Mouse (Mus musculus): ENCODE results near the gene Lin7c. TPM values are rescaled to one million over a fixed set of nuclear protein-coding genes. Genes with fewer than 3 reads are reported as not detected.

The Lin7c gene
- total and polyA plus RNA-seq, 3 experiments = 6.9 to 43.6 (median 43.3) TPM

GRCm38 (mm10) chr2:109944995-109945394 is 54.3 kb downstream of the Lin7c start:
- intact Hi-C loops (cut with DNase I) = no loop called here
- no peaks in the 10 kb centered on the region; the same call in 1 of the 2 replicates for H3K79me2 ChIP-seq (replicated peaks; ENCODE audit: control insufficient read depth, insufficient read depth, low read length)
- H3K9ac ChIP-seq (ENCODE audit: low read depth, low read length) = no peak overlapping the region
- peak; percentile 35 to 43 for DNase-seq
- peaks cover 2% of the 10 kb centered on the region; the same call in 1 of the 2 replicates for H3K36me3 ChIP-seq (ENCODE audit: control insufficient read depth, insufficient read depth, low read length)
- no peak overlapping the region for H3K4me3 ChIP-seq
- H3K27me3 ChIP-seq (ENCODE audit: control insufficient read depth, insufficient read depth, low read length) = no peaks in the 10 kb centered on the region
- no peak for TF ChIP-seq POLR2A (IDR thresholded peaks at IDR 0.05; ENCODE audit: insufficient read depth, low read depth, low read length)
- no peak overlapping the region for H3K27ac ChIP-seq
- WGBS = 36% methylated on average over 9 of the region's 9 CpGs
- peaks cover 4% of the 10 kb centered on the region for H3K4me1 ChIP-seq (ENCODE audit: control insufficient read depth, insufficient read depth, low read length)

DNA sequence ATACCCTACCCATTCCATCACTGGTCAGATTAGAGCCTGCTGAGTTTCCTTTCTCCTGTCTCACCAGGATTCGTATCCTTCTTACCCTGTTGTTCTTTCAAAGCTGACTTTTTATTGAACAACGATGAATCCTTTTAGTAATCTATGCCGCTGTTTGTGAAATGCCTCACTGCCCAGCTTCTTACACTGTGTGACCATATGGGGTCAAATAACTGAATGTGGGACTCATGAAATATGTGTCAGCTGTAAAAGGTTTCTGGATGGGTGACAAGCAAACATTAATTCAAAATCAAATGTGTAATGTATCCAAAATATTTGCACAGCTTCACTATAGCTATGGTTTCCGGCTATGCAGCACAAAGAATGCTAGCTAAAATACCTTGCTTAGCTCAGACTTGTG is 54.9 kb downstream of the Lin7c start:
- H3K4me3 ChIP-seq = no peak overlapping the region
- no peaks in the 10 kb centered on the region for H3K27me3 ChIP-seq (ENCODE audit: control insufficient read depth, insufficient read depth, low read length)
- 82% methylated on average over 4 of the region's 4 CpGs for WGBS
- intact Hi-C loops (cut with DNase I) = no loop called here
- DNase-seq = no peak
- H3K27ac ChIP-seq = no peak overlapping the region
- H3K79me2 ChIP-seq (replicated peaks; ENCODE audit: control insufficient read depth, insufficient read depth, low read length) = no peaks in the 10 kb centered on the region; the same call in 1 of the 2 replicates
- H3K9ac ChIP-seq (ENCODE audit: low read depth, low read length) = no peak overlapping the region
- TF ChIP-seq CTCF (IDR thresholded peaks at IDR 0.05) = no peak
- no peak for TF ChIP-seq EP300 (IDR thresholded peaks at IDR 0.05; ENCODE audit: insufficient read depth, low read depth, low read length)
- TF ChIP-seq POLR2A (IDR thresholded peaks at IDR 0.05; ENCODE audit: insufficient read depth, low read depth, low read length) = no peak
- peaks cover 4% of the 10 kb centered on the region for H3K4me1 ChIP-seq (ENCODE audit: control insufficient read depth, insufficient read depth, low read length)
- peaks cover 3% of the 10 kb centered on the region for H3K36me3 ChIP-seq (ENCODE audit: control insufficient read depth, insufficient read depth, low read length)

GRCm38 (mm10) chr2:109946426-109946825 is 55.8 kb downstream of the Lin7c start:
- Histone ChIP-seq H3K4me3 (no peak overlapping the region), H3K36me3 (ENCODE audit: control insufficient read depth, insufficient read depth, low read length) (peaks cover 6% of the 10 kb centered on the region), H3K79me2 (replicated peaks; ENCODE audit: control insufficient read depth, insufficient read depth, low read length) (no peaks in the 10 kb centered on the region; the same call in 1 of the 2 replicates), H3K27me3 (ENCODE audit: control insufficient read depth, insufficient read depth, low read length) (no peaks in the 10 kb centered on the region), H3K27ac (no peak overlapping the region), H3K4me1 (ENCODE audit: control insufficient read depth, insufficient read depth, low read length) (peaks cover 6% of the 10 kb centered on the region), H3K9ac (ENCODE audit: low read depth, low read length) (no peak overlapping the region)
- DNase-seq = no peak
- TF ChIP-seq EP300 (IDR thresholded peaks at IDR 0.05; ENCODE audit: insufficient read depth, low read depth, low read length) (no peak), POLR2A (IDR thresholded peaks at IDR 0.05; ENCODE audit: insufficient read depth, low read depth, low read length) (no peak), CTCF (IDR thresholded peaks at IDR 0.05) (no peak)
- WGBS = 80% methylated on average over 6 of the region's 6 CpGs
- intact Hi-C loops (cut with DNase I) = no loop called here

- Histone ChIP-seq H3K4me1 (ENCODE audit: control insufficient read depth, insufficient read depth, low read length) (peaks cover 6% of the 10 kb centered on the region), H3K27ac (no peak overlapping the region)
These were observed 58.9 kb downstream of the Lin7c start for GRCm38 (mm10) chr2:109949519-109949918.

DNA sequence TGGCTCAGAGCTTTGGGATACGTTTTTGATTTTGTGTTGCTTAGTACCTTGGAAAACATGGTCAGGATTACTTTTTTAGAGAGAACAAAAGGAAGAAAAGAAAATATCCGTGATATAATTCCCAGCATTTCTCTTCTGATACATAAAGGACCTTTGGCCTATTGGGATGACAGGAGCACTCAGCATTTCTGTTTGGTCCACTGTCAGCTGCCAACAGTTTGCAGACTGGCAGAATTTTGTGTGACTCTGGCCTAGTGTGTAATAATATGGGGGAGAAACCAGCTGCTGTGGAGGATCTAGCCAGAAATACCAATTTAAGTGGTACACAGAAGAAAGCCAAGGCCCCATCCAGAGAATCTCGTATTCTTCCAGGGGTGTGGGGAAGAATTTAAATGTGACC is 59.7 kb downstream of the Lin7c start:
- intact Hi-C loops (cut with DNase I) = no loop called here
- no peaks in the 10 kb centered on the region for H3K79me2 ChIP-seq (replicated peaks; ENCODE audit: control insufficient read depth, insufficient read depth, low read length)
- H3K36me3 ChIP-seq (ENCODE audit: control insufficient read depth, insufficient read depth, low read length) = peaks cover 7% of the 10 kb centered on the region
- peaks cover 6% of the 10 kb centered on the region for H3K4me1 ChIP-seq (ENCODE audit: control insufficient read depth, insufficient read depth, low read length)
- no peak overlapping the region for H3K27ac ChIP-seq
- H3K9ac ChIP-seq (ENCODE audit: low read depth, low read length) = no peak overlapping the region
- no peaks in the 10 kb centered on the region for H3K27me3 ChIP-seq (ENCODE audit: control insufficient read depth, insufficient read depth, low read length)
- no peak for TF ChIP-seq CTCF (IDR thresholded peaks at IDR 0.05)
- TF ChIP-seq POLR2A (IDR thresholded peaks at IDR 0.05; ENCODE audit: insufficient read depth, low read depth, low read length) = no peak
- no peak for TF ChIP-seq EP300 (IDR thresholded peaks at IDR 0.05; ENCODE audit: insufficient read depth, low read depth, low read length)
- no peak overlapping the region for H3K4me3 ChIP-seq
- no peak for DNase-seq
- 71% methylated on average over 3 of the region's 3 CpGs for WGBS

More at GRCm38 (mm10) chr2:109949519-109949918, 58.9 kb downstream of the Lin7c start:
- no peak for TF ChIP-seq CTCF (IDR thresholded peaks at IDR 0.05)
- TF ChIP-seq POLR2A (IDR thresholded peaks at IDR 0.05; ENCODE audit: insufficient read depth, low read depth, low read length) = no peak
- TF ChIP-seq EP300 (IDR thresholded peaks at IDR 0.05; ENCODE audit: insufficient read depth, low read depth, low read length) = no peak
- peaks cover 5% of the 10 kb centered on the region for H3K36me3 ChIP-seq (ENCODE audit: control insufficient read depth, insufficient read depth, low read length)
- H3K79me2 ChIP-seq (replicated peaks; ENCODE audit: control insufficient read depth, insufficient read depth, low read length) = no peaks in the 10 kb centered on the region
- H3K9ac ChIP-seq (ENCODE audit: low read depth, low read length) = no peak overlapping the region
- no peak for DNase-seq
- intact Hi-C loops (cut with DNase I) = no loop called here
- no peaks in the 10 kb centered on the region for H3K27me3 ChIP-seq (ENCODE audit: control insufficient read depth, insufficient read depth, low read length)
- H3K4me3 ChIP-seq = no peak overlapping the region

Other genes with a start within 250 kb of the Lin7c start
- 1 to 10 TPM; 3.0 to 7.4 TPM for gene Bdnf, start 216.2 kb upstream of the Lin7c start, total RNA-seq (2021)
- gene Bdnf, start 216.2 kb upstream of the Lin7c start, polyA plus RNA-seq (2012; rRNA removed) = 1.4 and 1.5 TPM in 2 replicates
- 10 to 100 TPM; 22.1 to 23.7 TPM for gene Lgr4, start 26.8 kb downstream of the Lin7c start, total RNA-seq (2021)
- gene Lgr4, start 26.8 kb downstream of the Lin7c start, polyA plus RNA-seq (2012; rRNA removed) = 13.5 and 22.7 TPM in 2 replicates
- gene Ccdc34, start 127.0 kb downstream of the Lin7c start, total RNA-seq (2021) = 1 to 10 TPM; 4.1 to 4.6 TPM
- gene Ccdc34, start 127.0 kb downstream of the Lin7c start, polyA plus RNA-seq (2012; rRNA removed) = 1.8 and 2.3 TPM in 2 replicates

Measured in heart, adult 2 months (tissue).